Mouse (Mus musculus): ENCODE measurements around the gene Kdr. TPM values are rescaled to one million over a fixed set of nuclear protein-coding genes. Genes with fewer than 3 reads are reported as not detected.
A peak's percentile ranks its signal among the peaks of the same experiment; 100 is the strongest.
"Not testable (repeated sequence)": the region's sequence is repeated elsewhere in the genome, so short reads cannot be mapped to it uniquely, and the experiment has no call there.

The Kdr gene
- polyA plus RNA-seq, 1 experiment, result 32.3 TPM

- no peak for TF ChIP-seq POLR2A (IDR thresholded peaks at IDR 0.05; ENCODE audit: low read depth, low read length)
- TF ChIP-seq CTCF (conservative IDR thresholded peaks at IDR 0.05; ENCODE audit: insufficient read depth, insufficient read length, low read depth, low read length), result no peak
- no peaks in the 10 kb centered on the region for H3K27me3 ChIP-seq (replicated peaks; ENCODE audit: control insufficient read depth, insufficient read depth, low read length)
- no peak overlapping the region for H3K4me3 ChIP-seq (ENCODE audit: insufficient read depth, low read depth, low read length)
- no peak overlapping the region for H3K27ac ChIP-seq (ENCODE audit: insufficient read depth, low read depth, low read length)
- H3K36me3 ChIP-seq (ENCODE audit: control insufficient read depth, insufficient read depth, low read length), result no peaks in the 10 kb centered on the region
- H3K4me1 ChIP-seq (ENCODE audit: control insufficient read depth, insufficient read depth, low read length), result no peaks in the 10 kb centered on the region
- WGBS, result 87% methylated on average over 8 of the region's 8 CpGs
- DNase-seq, result no peak
Observed at GRCm38 (mm10) chr5:75935225-75935624, 43.0 kb downstream of the Kdr start.

- WGBS, result 80% methylated on average over 10 of the region's 10 CpGs
- H3K4me1 ChIP-seq (ENCODE audit: control insufficient read depth, insufficient read depth, low read length), result no peaks in the 10 kb centered on the region
- no peak overlapping the region for H3K4me3 ChIP-seq (ENCODE audit: insufficient read depth, low read depth, low read length)
- DNase-seq, result no peak
- no peak for TF ChIP-seq POLR2A (IDR thresholded peaks at IDR 0.05; ENCODE audit: low read depth, low read length)
- TF ChIP-seq CTCF (conservative IDR thresholded peaks at IDR 0.05; ENCODE audit: insufficient read depth, insufficient read length, low read depth, low read length), result no peak
- H3K27ac ChIP-seq (ENCODE audit: insufficient read depth, low read depth, low read length), result peak overlapping the region; percentile 54
- H3K27me3 ChIP-seq (replicated peaks; ENCODE audit: control insufficient read depth, insufficient read depth, low read length), result no peaks in the 10 kb centered on the region
- H3K36me3 ChIP-seq (ENCODE audit: control insufficient read depth, insufficient read depth, low read length), result no peaks in the 10 kb centered on the region
Observed at GRCm38 (mm10) chr5:75934201-75934600, 44.1 kb downstream of the Kdr start.

GRCm38 (mm10) chr5:75933521-75934044, 44.7 kb downstream of the Kdr start:
- peak; percentile 94 for DNase-seq
- H3K27ac ChIP-seq (ENCODE audit: insufficient read depth, low read depth, low read length), result peak overlapping the region; percentile 80

GRCm38 (mm10) chr5:75931458-75931857, 46.8 kb downstream of the Kdr start:
- H3K27me3 ChIP-seq (replicated peaks; ENCODE audit: control insufficient read depth, insufficient read depth, low read length); H3K4me1 ChIP-seq (ENCODE audit: control insufficient read depth, insufficient read depth, low read length); H3K4me3 ChIP-seq (ENCODE audit: insufficient read depth, low read depth, low read length); H3K36me3 ChIP-seq (ENCODE audit: control insufficient read depth, insufficient read depth, low read length); H3K27ac ChIP-seq (ENCODE audit: insufficient read depth, low read depth, low read length); DNase-seq: not testable (repeated sequence)
- WGBS, result 83% methylated on average over 4 of the region's 4 CpGs

More at GRCm38 (mm10) chr5:75933521-75934044, 44.7 kb downstream of the Kdr start:
- no peaks in the 10 kb centered on the region for H3K4me1 ChIP-seq (ENCODE audit: control insufficient read depth, insufficient read depth, low read length)
- WGBS, result 61% methylated on average over 20 of the region's 20 CpGs
- H3K36me3 ChIP-seq (ENCODE audit: control insufficient read depth, insufficient read depth, low read length), result no peaks in the 10 kb centered on the region
- TF ChIP-seq CTCF (conservative IDR thresholded peaks at IDR 0.05; ENCODE audit: insufficient read depth, insufficient read length, low read depth, low read length), result no peak
- no peak for TF ChIP-seq POLR2A (IDR thresholded peaks at IDR 0.05; ENCODE audit: low read depth, low read length)
- H3K4me3 ChIP-seq (ENCODE audit: insufficient read depth, low read depth, low read length), result no peak overlapping the region
- H3K27me3 ChIP-seq (replicated peaks; ENCODE audit: control insufficient read depth, insufficient read depth, low read length), result no peaks in the 10 kb centered on the region

- WGBS, result 78% methylated on average over 7 of the region's 7 CpGs
- no peak overlapping the region for H3K4me3 ChIP-seq (ENCODE audit: insufficient read depth, low read depth, low read length)
Observed at GRCm38 (mm10) chr5:75929960-75930359, 48.3 kb downstream of the Kdr start.

GRCm38 (mm10) chr5:75922677-75923076, 55.6 kb downstream of the Kdr start:
- peak overlapping the region; percentile 69 for H3K27ac ChIP-seq (ENCODE audit: insufficient read depth, low read depth, low read length)
- WGBS, result 60% methylated on average over 6 of the region's 6 CpGs
- TF ChIP-seq POLR2A (IDR thresholded peaks at IDR 0.05; ENCODE audit: low read depth, low read length), result no peak
- TF ChIP-seq CTCF (conservative IDR thresholded peaks at IDR 0.05; ENCODE audit: insufficient read depth, insufficient read length, low read depth, low read length), result no peak

More at GRCm38 (mm10) chr5:75929960-75930359, 48.3 kb downstream of the Kdr start:
- no peak overlapping the region for H3K27ac ChIP-seq (ENCODE audit: insufficient read depth, low read depth, low read length)
- TF ChIP-seq CTCF (conservative IDR thresholded peaks at IDR 0.05; ENCODE audit: insufficient read depth, insufficient read length, low read depth, low read length) (no peak), POLR2A (IDR thresholded peaks at IDR 0.05; ENCODE audit: low read depth, low read length) (no peak)
- no peaks in the 10 kb centered on the region for H3K4me1 ChIP-seq (ENCODE audit: control insufficient read depth, insufficient read depth, low read length)
- H3K36me3 ChIP-seq (ENCODE audit: control insufficient read depth, insufficient read depth, low read length), result no peaks in the 10 kb centered on the region
- H3K27me3 ChIP-seq (replicated peaks; ENCODE audit: control insufficient read depth, insufficient read depth, low read length), result no peaks in the 10 kb centered on the region
- no peak for DNase-seq

GRCm38 (mm10) chr5:75921730-75922387, 56.4 kb downstream of the Kdr start:
- H3K27me3 ChIP-seq (replicated peaks; ENCODE audit: control insufficient read depth, insufficient read depth, low read length), result no peaks in the 10 kb centered on the region
- TF ChIP-seq POLR2A (IDR thresholded peaks at IDR 0.05; ENCODE audit: low read depth, low read length) (no peak), CTCF (conservative IDR thresholded peaks at IDR 0.05; ENCODE audit: insufficient read depth, insufficient read length, low read depth, low read length) (no peak)
- H3K4me1 ChIP-seq (ENCODE audit: control insufficient read depth, insufficient read depth, low read length), result 0 out of 2 replicates have a peak, but pooled peaks cover 2% of the 10 kb centered on the region
- H3K4me3 ChIP-seq (ENCODE audit: insufficient read depth, low read depth, low read length), result no peak overlapping the region
- no peaks in the 10 kb centered on the region for H3K36me3 ChIP-seq (ENCODE audit: control insufficient read depth, insufficient read depth, low read length)
- no peak for DNase-seq
- 37% methylated on average over 12 of the region's 12 CpGs for WGBS
- H3K27ac ChIP-seq (ENCODE audit: insufficient read depth, low read depth, low read length), result peak overlapping the region; percentile 45; the same call in 1 of the 2 replicates

More at GRCm38 (mm10) chr5:75922677-75923076, 55.6 kb downstream of the Kdr start:
- Histone ChIP-seq H3K36me3 (ENCODE audit: control insufficient read depth, insufficient read depth, low read length) (no peaks in the 10 kb centered on the region), H3K27me3 (replicated peaks; ENCODE audit: control insufficient read depth, insufficient read depth, low read length) (no peaks in the 10 kb centered on the region), H3K4me1 (ENCODE audit: control insufficient read depth, insufficient read depth, low read length) (0 out of 2 replicates have a peak, but pooled peaks cover 2% of the 10 kb centered on the region), H3K4me3 (ENCODE audit: insufficient read depth, low read depth, low read length) (no peak overlapping the region)
- peak; percentile 79 for DNase-seq

Data from kidney, adult 2 months (tissue).